Mouse (Mus musculus) E14TG2a.4 (cell line): ENCODE results near the gene Gpc5.
A peak's percentile ranks its signal among the peaks of the same experiment; 100 is the strongest.

Source experiments
- H3K27me3 ChIP-seq: 2 replicates; pipeline ENCODE4 v1.6.1; 2014; ENCODE audit warnings: low read length, control low read depth; ENCODE audit not compliant: insufficient read depth
- H3K36me3 ChIP-seq: 2 replicates; pipeline ENCODE4 v1.6.1; 2014; ENCODE audit warnings: low read length, control low read depth; ENCODE audit not compliant: insufficient read depth
- H3K4me1 ChIP-seq: replicated peaks from 2 replicates; pipeline ENCODE4 v1.6.1; 2014; ENCODE audit warnings: low read depth, low read length, control low read depth
- H3K4me3 ChIP-seq: replicated peaks from 2 replicates; pipeline ENCODE4 v1.5.1; 2014; ENCODE audit warnings: mild to moderate bottlenecking, low read length
- H3K9me3 ChIP-seq: 2 replicates; pipeline ENCODE4 v1.6.1; 2014; ENCODE audit warnings: low read length, control low read depth
- CTCF ChIP-seq: conservative IDR thresholded peaks from 2 replicates; pipeline ENCODE4 v1.5.1; 2014; ENCODE audit warnings: low read length
- NANOG ChIP-seq: IDR thresholded peaks from 2 replicates; pipeline ENCODE4 v1.6.1; 2014; ENCODE audit warnings: borderline replicate concordance, low read length, mixed read lengths
- POU5F1 ChIP-seq: IDR thresholded peaks from 2 replicates; pipeline ENCODE4 v1.6.1; 2014; ENCODE audit warnings: low read length, borderline replicate concordance

Gene Gpc5

GRCm38 (mm10) chr14:115253155-115253554 lies 161.1 kb downstream of the Gpc5 start:
- TF ChIP-seq POU5F1 (no peak), NANOG (no peak), CTCF (no peak)
- Histone ChIP-seq H3K36me3 (no peaks in the 10 kb centered on the region), H3K27me3 (no peaks in the 10 kb centered on the region), H3K9me3 (peaks cover 7% of the 10 kb centered on the region; the same call in 1 of the 2 replicates), H3K4me3 (no peak overlapping the region), H3K4me1 (no peaks in the 10 kb centered on the region)

- Histone ChIP-seq H3K36me3 (no peaks in the 10 kb centered on the region), H3K4me3 (no peak overlapping the region), H3K4me1 (no peaks in the 10 kb centered on the region), H3K27me3 (no peaks in the 10 kb centered on the region), H3K9me3 (peaks cover 7% of the 10 kb centered on the region; the same call in 1 of the 2 replicates)
- no peak for TF ChIP-seq POU5F1
- no peak for TF ChIP-seq CTCF
- no peak for TF ChIP-seq NANOG
Measured at GRCm38 (mm10) chr14:115253685-115254084, 161.7 kb downstream of the Gpc5 start.

- no peak overlapping the region for H3K4me3 ChIP-seq
- no peaks in the 10 kb centered on the region for H3K27me3 ChIP-seq
- H3K4me1 ChIP-seq = no peaks in the 10 kb centered on the region
- TF ChIP-seq POU5F1 (no peak), NANOG (no peak), CTCF (no peak)
- no peaks in the 10 kb centered on the region for H3K36me3 ChIP-seq
- no peaks in the 10 kb centered on the region for H3K9me3 ChIP-seq
Measured at GRCm38 (mm10) chr14:115269703-115270402, 177.8 kb downstream of the Gpc5 start.

- H3K27me3 ChIP-seq = no peaks in the 10 kb centered on the region
- H3K9me3 ChIP-seq = no peaks in the 10 kb centered on the region
- no peak overlapping the region for H3K4me3 ChIP-seq
- TF ChIP-seq POU5F1 (no peak), CTCF (no peak), NANOG (no peak)
- no peaks in the 10 kb centered on the region for H3K4me1 ChIP-seq
- H3K36me3 ChIP-seq = no peaks in the 10 kb centered on the region
Measured at GRCm38 (mm10) chr14:115270445-115270844, 178.4 kb downstream of the Gpc5 start.

GRCm38 (mm10) chr14:115282782-115283181 lies 190.8 kb downstream of the Gpc5 start:
- no peaks in the 10 kb centered on the region for H3K27me3 ChIP-seq
- no peaks in the 10 kb centered on the region for H3K9me3 ChIP-seq
- no peak overlapping the region for H3K4me3 ChIP-seq
- TF ChIP-seq CTCF (no peak), NANOG (no peak), POU5F1 (no peak)
- no peaks in the 10 kb centered on the region for H3K4me1 ChIP-seq
- H3K36me3 ChIP-seq = no peaks in the 10 kb centered on the region

- H3K9me3 ChIP-seq = no peaks in the 10 kb centered on the region
- H3K27me3 ChIP-seq = no peaks in the 10 kb centered on the region
- H3K4me1 ChIP-seq = no peaks in the 10 kb centered on the region
- H3K4me3 ChIP-seq = no peak overlapping the region
- no peak for TF ChIP-seq POU5F1
- no peak for TF ChIP-seq CTCF
- no peak for TF ChIP-seq NANOG
- no peaks in the 10 kb centered on the region for H3K36me3 ChIP-seq
Measured at GRCm38 (mm10) chr14:115324247-115324646, 232.2 kb downstream of the Gpc5 start.

- H3K27me3 ChIP-seq = no peaks in the 10 kb centered on the region
- H3K36me3 ChIP-seq = no peaks in the 10 kb centered on the region
- no peak overlapping the region for H3K4me3 ChIP-seq
- no peaks in the 10 kb centered on the region for H3K9me3 ChIP-seq
- no peak for TF ChIP-seq CTCF
- TF ChIP-seq POU5F1 = no peak
- no peak for TF ChIP-seq NANOG
- H3K4me1 ChIP-seq = no peaks in the 10 kb centered on the region
Measured at GRCm38 (mm10) chr14:115326426-115326825, 234.4 kb downstream of the Gpc5 start.

GRCm38 (mm10) chr14:115339084-115339483 lies 247.1 kb downstream of the Gpc5 start:
- no peaks in the 10 kb centered on the region for H3K36me3 ChIP-seq
- no peak for TF ChIP-seq POU5F1
- peak; percentile 46 for TF ChIP-seq CTCF
- H3K9me3 ChIP-seq = no peaks in the 10 kb centered on the region
- H3K27me3 ChIP-seq = no peaks in the 10 kb centered on the region
- no peaks in the 10 kb centered on the region for H3K4me1 ChIP-seq
- no peak overlapping the region for H3K4me3 ChIP-seq

- Histone ChIP-seq H3K4me3 (no peak overlapping the region), H3K36me3 (no peaks in the 10 kb centered on the region), H3K27me3 (no peaks in the 10 kb centered on the region), H3K9me3 (no peaks in the 10 kb centered on the region), H3K4me1 (no peaks in the 10 kb centered on the region)
- TF ChIP-seq NANOG (no peak), CTCF (no peak), POU5F1 (no peak)
Measured at GRCm38 (mm10) chr14:115342597-115342996, 250.6 kb downstream of the Gpc5 start.
